Mouse (Mus musculus): Measurements from ENCODE around the gene Supt7l. TPM values are rescaled to one million over a fixed set of nuclear protein-coding genes. Genes with fewer than 3 reads are reported as not detected.

The Supt7l gene
- polyA plus RNA-seq, 1 experiment from 2014 or later = 29.9 TPM

- Histone ChIP-seq H3K4me1 (no peaks in the 10 kb centered on the region), H3K27me3 (no peaks in the 10 kb centered on the region), H3K4me2 (replicated peaks) (no peak overlapping the region), H3K27ac (replicated peaks) (no peak overlapping the region), H3K9ac (replicated peaks) (no peak overlapping the region), H3K9me3 (no peaks in the 10 kb centered on the region), H3K36me3 (peaks cover 18% of the 10 kb centered on the region), H3K4me3 (no peak overlapping the region)
- WGBS = 96% methylated on average over 3 of the region's 3 CpGs
- ATAC-seq (replicated peaks) = no peak
Measured at GRCm38 (mm10) chr5:31487889-31488288, 39.7 kb downstream of the Supt7l start.

GRCm38 (mm10) chr5:31485440-31485839 lies 42.2 kb downstream of the Supt7l start, which contains the start of gene 4930548H24Rik:
Gene 4930548H24Rik (plus strand): TSS chr5:31485740.
- Histone ChIP-seq H3K27me3 (no peaks in the 10 kb centered on the region), H3K27ac (replicated peaks) (no peak within 1 kb of the TSS), H3K9me3 (no peaks in the 10 kb centered on the region), H3K4me1 (no peaks in the 10 kb centered on the region), H3K4me3 (no peak within 1 kb of the TSS), H3K4me2 (replicated peaks) (no peak within 1 kb of the TSS), H3K36me3 (peaks cover 35% of the 10 kb centered on the region), H3K9ac (replicated peaks) (no peak within 1 kb of the TSS)
- no peak for ATAC-seq (replicated peaks)
- 98% methylated on average over 3 of the region's 3 CpGs for WGBS

GRCm38 (mm10) chr5:31480536-31480935 lies 47.1 kb downstream of the Supt7l start:
- ATAC-seq (replicated peaks) = no peak
- Histone ChIP-seq H3K4me3 (no peak overlapping the region), H3K4me2 (replicated peaks) (no peak overlapping the region), H3K9ac (replicated peaks) (no peak overlapping the region), H3K36me3 (peaks cover 83% of the 10 kb centered on the region), H3K4me1 (no peaks in the 10 kb centered on the region), H3K27me3 (no peaks in the 10 kb centered on the region), H3K9me3 (no peaks in the 10 kb centered on the region), H3K27ac (replicated peaks) (no peak overlapping the region)
- 94% methylated on average over 4 of the region's 4 CpGs for WGBS

- H3K9me3 ChIP-seq = no peaks in the 10 kb centered on the region
- no peak for ATAC-seq (replicated peaks)
- H3K4me2 ChIP-seq (replicated peaks) = no peak overlapping the region
- peaks cover 92% of the 10 kb centered on the region for H3K36me3 ChIP-seq
- no peak overlapping the region for H3K9ac ChIP-seq (replicated peaks)
- WGBS = 73% methylated on average over 7 of the region's 7 CpGs
- no peak overlapping the region for H3K4me3 ChIP-seq
- H3K4me1 ChIP-seq = no peaks in the 10 kb centered on the region
- H3K27me3 ChIP-seq = no peaks in the 10 kb centered on the region
- no peak overlapping the region for H3K27ac ChIP-seq (replicated peaks)
Measured at GRCm38 (mm10) chr5:31470334-31470733, 57.3 kb downstream of the Supt7l start.

- Histone ChIP-seq H3K27me3 (no peaks in the 10 kb centered on the region), H3K4me2 (replicated peaks) (no peak overlapping the region), H3K27ac (replicated peaks) (no peak overlapping the region), H3K9me3 (no peaks in the 10 kb centered on the region), H3K4me1 (no peaks in the 10 kb centered on the region), H3K36me3 (peaks cover 90% of the 10 kb centered on the region), H3K9ac (replicated peaks) (no peak overlapping the region), H3K4me3 (no peak overlapping the region)
- no peak for ATAC-seq (replicated peaks)
- WGBS = 83% methylated on average over 6 of the region's 6 CpGs
Measured at GRCm38 (mm10) chr5:31469711-31470110, 57.9 kb downstream of the Supt7l start.

- Histone ChIP-seq H3K36me3 (peaks cover 71% of the 10 kb centered on the region), H3K9me3 (no peaks in the 10 kb centered on the region), H3K27ac (replicated peaks) (no peak overlapping the region), H3K27me3 (no peaks in the 10 kb centered on the region), H3K4me3 (no peak overlapping the region), H3K4me1 (no peaks in the 10 kb centered on the region), H3K9ac (replicated peaks) (no peak overlapping the region), H3K4me2 (replicated peaks) (no peak overlapping the region)
- no peak for ATAC-seq (replicated peaks)
- 98% methylated on average over 3 of the region's 3 CpGs for WGBS
Measured at GRCm38 (mm10) chr5:31467798-31468197, 59.8 kb downstream of the Supt7l start.

Other genes starting within 250 kb of the Supt7l start
- gene Ift172, start 236.7 kb downstream of the Supt7l start, polyA plus RNA-seq (2015; fragmentation: Nextera tagmentation; extraction: Ambion mirVana) = 36.0 and 38.0 TPM in 2 replicates
- gene Fndc4, start 231.7 kb downstream of the Supt7l start, polyA plus RNA-seq (2015; fragmentation: Nextera tagmentation; extraction: Ambion mirVana) = 89.2 and 90.3 TPM in 2 replicates
- gene Gckr, start 230.4 kb downstream of the Supt7l start, polyA plus RNA-seq (2015; fragmentation: Nextera tagmentation; extraction: Ambion mirVana) = 0.27 and 0.45 TPM in 2 replicates
- gene Zfp512, start 75.4 kb downstream of the Supt7l start, polyA plus RNA-seq (2015; fragmentation: Nextera tagmentation; extraction: Ambion mirVana) = 116 and 122 TPM in 2 replicates
- not detected in 2 replicates for gene 4930548H24Rik, start 42.1 kb downstream of the Supt7l start, polyA plus RNA-seq (2015; fragmentation: Nextera tagmentation; extraction: Ambion mirVana)
- 82.0 TPM in 2 replicates for gene Gpn1, start 33.1 kb downstream of the Supt7l start, polyA plus RNA-seq (2015; fragmentation: Nextera tagmentation; extraction: Ambion mirVana)
- 33.0 and 36.5 TPM in 2 replicates for gene Slc4a1ap, start 812 bp downstream of the Supt7l start, polyA plus RNA-seq (2015; fragmentation: Nextera tagmentation; extraction: Ambion mirVana)
- 204 and 220 TPM in 2 replicates for gene Mrpl33, start 69.1 kb upstream of the Supt7l start, polyA plus RNA-seq (2015; fragmentation: Nextera tagmentation; extraction: Ambion mirVana)
- 1.4 and 2.4 TPM in 2 replicates for gene Rbks, start 169.8 kb upstream of the Supt7l start, polyA plus RNA-seq (2015; fragmentation: Nextera tagmentation; extraction: Ambion mirVana)
- gene Babam2, start 169.9 kb upstream of the Supt7l start, polyA plus RNA-seq (2015; fragmentation: Nextera tagmentation; extraction: Ambion mirVana) = 46.9 and 55.1 TPM in 2 replicates